Mouse (Mus musculus): Measurements from ENCODE around the gene Caln1.

The Caln1 gene

DNA sequence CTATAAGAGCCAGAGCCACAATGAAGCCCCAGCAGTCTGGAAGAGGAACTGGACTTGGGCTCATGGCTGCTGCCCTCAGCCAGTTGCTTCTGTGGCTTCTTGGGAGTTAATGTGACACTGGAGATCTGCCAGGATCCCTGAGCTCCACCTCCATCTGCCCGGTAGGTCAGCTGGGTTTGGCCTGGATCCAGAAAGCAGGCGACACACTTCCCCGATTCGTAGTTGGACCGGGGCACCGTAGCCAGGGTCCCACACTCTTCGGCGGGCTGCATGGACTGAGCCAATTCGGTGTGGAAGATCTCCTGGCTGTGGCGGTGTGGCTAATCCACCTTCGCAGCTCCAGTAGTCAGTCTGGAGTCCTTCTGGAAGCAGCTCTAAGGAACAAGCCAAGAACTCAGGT is at the start of gene Caln1:
Gene Caln1 (plus strand): TSS at position 219 of the 400 bp plus-strand sequence.
- no peak for DNase-seq

DNA sequence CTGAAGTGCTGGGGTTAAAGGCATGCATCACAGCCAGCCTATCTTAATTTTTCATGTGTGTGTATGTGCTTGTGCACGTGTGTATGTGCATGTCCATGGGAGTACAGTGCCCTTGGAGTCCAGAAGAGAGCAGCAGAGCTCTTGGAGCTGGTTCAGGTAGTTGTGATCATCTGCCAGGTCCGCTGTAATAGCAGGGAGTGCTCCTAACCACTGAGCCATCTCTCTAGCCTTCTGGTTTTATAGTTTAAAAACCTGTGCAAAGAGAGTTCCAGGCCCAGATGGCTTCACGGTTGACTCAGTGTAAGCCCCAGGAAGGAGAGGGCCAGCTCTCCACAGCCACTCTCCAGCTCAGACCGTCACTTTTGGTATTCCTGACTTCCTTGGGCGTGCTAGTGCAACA is 49.5 kb upstream of the Caln1 start:
- no peak for DNase-seq

DNA sequence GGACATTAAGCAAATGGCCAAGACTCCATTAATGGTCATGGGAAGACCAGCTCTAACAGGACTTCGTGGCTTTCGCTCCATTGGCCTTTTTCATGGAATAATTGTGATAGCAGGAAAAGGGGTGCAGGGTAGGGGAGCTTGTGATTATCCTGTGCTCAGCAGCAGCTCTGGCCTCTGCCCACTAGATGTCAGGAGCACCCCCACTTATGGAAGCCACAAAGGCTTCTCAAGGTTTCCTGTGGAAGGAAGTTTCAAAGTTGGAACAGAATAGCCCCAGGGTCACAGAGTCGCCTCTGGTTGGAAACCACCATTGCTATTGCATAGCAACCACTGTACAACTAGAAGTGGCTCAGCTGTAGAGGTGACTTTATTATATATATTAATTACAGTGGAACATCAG is 48.8 kb upstream of the Caln1 start:
- no peak for DNase-seq

DNA sequence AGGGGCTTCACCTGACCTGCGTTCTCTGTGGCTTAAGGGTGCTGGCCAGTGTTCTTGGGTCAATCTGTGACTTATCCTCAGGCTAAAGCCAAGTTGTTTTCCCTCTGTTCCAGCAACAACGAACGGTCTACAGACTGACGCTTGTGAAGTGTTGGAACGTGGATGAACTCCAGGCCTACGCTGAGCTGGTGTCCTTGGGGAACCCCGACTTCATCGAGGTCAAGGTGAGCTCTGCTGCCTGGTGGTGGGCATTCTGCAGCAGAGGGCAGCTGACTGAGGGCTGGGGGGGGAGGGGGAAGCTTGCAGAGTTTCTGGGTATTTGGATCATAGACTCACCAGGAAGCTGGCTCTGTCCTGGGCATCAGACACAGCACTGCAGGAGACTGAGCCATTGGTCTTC is 43.8 kb upstream of the Caln1 start:
- DNase-seq: no peak

DNA sequence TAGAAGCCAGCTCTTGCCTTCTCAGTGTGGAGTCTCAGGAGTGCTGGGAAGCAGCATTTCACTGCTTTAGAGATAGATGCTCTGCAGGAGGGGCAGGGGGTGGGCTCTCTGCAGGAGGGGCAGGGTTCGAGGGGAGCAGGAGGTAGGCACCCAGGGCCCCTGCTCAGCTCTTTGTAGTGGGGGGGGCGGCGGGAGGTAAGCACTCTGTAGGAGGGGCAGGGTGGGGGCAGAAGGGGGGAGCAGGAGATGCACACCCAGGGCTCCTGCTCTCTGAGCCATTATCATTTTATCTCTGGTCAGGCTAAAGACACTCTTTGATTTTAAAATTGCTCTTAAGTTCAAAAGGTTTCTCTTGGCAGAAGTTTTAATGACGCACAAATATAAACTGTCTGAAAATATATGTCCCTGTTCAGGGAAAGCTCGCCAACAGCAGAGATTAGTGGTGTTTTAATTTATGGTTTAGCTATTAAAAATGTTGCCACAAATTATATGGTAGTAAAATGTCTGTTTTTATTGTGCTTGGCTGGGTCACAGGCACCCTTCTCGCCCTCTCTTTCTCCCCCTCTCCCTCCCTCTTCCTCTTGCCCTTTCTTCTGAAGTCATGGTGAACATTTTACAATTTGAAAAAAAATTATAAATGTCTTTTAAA is 41.5 kb upstream of the Caln1 start:
- no peak for DNase-seq

DNA sequence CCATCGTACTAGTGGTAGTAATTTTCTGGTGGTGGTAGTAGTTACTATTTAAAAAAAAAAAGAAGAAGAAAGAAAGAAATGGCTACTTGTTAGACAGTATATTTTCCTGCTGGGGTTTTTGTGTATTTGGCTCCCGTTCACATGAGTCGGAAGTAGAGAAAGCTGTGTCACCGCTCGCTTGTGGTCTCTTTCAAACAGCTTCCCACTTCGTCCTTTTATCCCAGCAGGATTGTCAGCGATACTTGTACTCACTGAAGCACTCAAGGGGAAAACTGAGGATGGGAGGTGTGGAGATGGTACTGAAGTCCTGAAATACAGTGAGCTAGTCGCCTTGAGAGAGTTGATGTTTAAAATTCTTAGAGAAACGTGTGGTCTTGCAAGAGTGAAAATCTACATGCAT is 40.9 kb upstream of the Caln1 start:
- no peak for DNase-seq

DNA sequence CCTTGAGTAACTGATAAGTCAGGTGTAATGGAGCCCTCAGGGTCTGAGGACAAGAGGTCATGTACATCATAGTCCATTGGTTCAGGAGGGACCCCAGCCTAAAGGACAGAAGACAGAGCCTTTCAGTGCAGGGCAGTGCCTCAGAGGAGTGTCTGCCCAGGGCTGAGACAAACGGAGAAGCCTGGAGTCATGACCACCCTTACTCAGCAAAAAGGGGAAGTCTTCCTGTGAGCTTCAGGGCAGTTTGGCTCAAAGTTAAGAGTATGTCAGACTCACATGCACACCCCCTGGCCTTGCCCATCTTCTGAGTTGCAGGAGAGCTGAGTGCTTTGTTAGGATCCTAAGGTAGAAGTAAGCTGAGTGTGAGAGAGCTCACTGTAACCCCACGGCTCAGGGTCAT is 39.4 kb upstream of the Caln1 start:
- no peak for DNase-seq

DNA sequence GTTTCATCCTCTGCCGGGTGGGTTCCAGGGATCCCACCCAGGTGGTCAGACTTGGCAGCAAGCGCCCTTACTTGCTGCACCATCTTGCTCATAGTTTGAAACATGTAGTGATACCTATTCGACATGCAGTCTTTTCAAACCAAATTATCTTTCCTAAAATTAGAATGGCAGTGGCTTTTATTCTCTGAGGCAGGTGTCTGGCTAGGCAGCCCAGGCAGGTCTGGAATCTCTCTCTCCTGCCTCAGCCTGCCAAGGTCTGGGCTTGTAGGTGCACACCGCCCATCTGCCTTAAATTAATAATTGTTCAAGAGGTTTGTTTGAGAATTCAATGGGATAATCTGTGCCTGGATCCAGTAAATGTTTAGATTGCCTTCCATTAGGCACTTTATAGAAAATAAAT is 38.5 kb upstream of the Caln1 start:
- no peak for DNase-seq

DNA sequence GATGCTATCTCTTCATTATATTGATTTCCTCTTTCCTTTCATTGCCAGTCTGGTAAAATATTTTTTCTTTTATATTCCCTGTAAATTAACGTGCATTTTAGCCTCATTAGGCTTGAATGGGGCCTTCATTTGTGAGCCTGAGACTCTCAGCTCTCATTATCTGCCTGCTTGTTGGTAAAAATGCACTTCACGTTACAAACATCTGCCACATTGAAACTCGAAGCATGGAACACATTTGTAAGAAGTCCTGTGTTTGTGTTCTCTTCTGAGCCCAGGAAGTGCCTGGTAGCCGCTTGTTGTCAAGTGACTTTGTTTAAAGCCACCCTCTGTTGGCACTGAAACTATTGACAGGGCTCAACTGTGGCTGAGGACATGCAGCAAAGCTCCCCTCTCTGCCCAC is 38.0 kb upstream of the Caln1 start:
- DNase-seq: no peak

DNA sequence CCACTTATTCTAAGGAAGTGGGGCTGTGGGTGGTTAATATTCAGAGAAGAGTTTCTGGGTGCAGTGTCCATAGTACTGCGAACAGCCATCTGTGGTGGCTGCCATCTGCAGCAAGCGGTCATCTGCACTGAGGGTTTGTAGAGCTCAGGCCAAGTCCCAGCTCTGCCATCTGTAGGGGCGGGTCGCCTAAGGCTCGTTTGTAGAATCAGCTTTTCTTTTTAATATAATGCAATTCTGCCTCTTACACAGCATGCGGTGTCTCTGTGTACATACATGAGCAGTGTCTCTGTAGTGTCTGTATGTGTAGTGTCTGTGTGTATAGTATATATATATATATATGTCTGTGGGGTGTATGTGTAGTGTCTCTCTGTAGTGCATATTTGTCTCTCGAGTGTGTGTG is 35.7 kb upstream of the Caln1 start:
- DNase-seq: no peak

DNA sequence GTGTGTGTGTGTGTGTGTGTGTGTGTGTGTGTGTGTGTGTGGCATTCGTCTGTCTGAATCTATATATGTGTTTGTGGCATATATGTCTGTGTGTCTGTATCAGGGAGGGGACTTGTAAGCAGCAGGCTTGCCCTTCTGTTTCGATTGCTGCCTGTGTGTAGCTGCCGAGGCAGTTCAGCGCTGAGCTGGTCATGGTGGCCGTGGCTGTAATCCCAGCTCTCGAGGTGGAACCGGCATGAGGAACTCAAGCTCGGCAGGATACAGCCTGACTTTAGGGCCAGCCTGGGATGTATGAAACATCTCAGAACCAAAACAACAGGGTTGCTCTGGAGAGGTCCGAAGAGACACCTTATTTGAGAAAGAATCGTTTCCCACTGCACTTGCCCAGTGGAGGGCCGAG is 35.3 kb upstream of the Caln1 start:
- no peak for DNase-seq

DNA sequence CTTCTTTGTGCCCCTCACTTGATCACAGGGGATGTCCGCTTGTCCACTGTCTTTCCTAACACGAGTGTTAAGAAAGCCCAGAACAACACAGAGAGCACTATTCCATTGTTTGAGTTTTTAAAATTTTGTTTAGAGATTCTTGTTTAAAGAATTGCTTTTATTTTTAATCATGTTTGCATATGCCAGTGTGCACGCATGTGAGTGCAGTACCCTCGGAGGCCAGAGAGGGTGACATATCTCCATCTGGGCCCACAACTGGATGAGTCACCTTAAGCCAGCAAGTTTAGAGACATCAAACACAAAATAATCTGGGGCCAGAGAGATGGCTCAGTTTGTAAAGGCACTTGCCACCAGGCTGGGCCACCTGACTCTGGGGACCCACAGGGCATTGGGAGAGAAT is 33.8 kb upstream of the Caln1 start:
- DNase-seq: no peak

DNA sequence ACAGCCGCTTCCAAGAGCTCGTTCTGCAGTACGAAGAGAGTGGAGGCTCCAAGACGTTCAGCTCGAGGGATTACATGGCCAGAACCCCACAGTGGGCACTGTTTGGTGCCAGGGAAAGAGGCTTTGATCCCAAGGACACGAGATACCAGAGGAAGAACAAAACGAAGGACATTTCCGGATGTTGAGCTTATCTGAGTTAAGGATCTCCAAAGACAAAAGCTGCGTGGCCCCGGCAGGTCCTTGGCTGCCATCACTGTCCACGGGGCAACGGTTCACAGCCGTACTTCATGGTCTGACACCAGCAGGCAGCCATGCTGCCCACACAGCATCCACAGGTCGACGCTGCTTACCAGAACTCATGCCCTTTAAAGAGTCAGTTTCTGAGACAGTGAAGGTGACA is 28.6 kb upstream of the Caln1 start:
- DNase-seq: no peak

DNA sequence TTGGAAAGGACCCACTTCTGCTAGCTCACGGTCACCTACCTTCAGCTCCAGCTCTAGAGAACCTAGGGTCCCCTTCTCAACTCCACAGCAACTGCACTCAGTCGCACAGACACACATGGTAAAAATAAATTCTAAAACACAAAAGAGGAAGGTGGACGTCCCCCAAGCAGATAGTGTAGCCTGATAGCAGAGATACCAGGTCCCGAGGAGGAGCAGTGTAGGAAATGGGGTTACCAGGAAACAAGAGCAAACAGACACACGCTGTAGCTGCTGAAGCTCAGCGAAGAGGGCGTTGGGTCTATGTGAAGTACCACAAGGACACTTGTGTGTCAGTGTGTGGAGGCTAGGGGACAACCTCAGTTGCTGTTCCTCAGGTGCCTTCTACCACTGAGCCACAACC is 24.3 kb upstream of the Caln1 start:
- DNase-seq: no peak

DNA sequence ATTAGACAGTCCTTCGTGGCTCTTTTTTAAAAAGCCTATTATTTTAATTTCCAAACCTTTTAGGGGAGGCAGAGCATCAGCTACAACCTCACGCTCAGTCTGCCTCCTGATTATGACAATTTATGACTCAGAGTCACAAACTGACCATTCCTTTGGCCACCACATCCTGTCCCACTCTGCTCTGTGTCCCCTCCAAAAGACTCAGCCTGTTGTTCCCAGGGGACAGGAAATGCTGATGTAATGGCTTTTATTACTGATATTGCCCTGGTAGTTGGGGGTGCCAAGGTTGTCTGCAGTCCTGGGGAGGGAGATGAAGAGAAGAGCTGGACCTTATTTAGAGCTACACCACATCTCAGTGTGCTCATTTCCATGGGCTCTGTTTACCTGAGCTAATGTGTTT is 23.4 kb upstream of the Caln1 start:
- DNase-seq: no peak

DNA sequence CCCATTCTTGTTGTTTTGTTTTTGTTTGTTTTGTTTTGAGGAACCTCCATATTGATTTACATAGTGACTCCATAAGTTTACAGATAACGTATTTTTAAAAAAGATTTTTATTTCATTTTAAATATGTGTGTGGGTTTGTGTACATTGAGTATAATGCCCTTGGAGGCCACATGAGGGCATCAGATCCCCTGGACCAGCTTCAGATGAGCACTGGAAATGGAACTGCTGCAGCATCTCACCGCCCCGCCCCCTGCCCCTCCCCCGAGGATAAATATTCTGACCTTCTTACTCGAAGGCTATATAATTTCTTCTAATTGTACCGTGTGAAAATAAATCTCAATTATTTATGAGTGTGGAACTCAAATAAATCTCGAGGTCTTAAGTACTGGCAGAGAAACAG is 14.0 kb upstream of the Caln1 start:
- DNase-seq: no peak

DNA sequence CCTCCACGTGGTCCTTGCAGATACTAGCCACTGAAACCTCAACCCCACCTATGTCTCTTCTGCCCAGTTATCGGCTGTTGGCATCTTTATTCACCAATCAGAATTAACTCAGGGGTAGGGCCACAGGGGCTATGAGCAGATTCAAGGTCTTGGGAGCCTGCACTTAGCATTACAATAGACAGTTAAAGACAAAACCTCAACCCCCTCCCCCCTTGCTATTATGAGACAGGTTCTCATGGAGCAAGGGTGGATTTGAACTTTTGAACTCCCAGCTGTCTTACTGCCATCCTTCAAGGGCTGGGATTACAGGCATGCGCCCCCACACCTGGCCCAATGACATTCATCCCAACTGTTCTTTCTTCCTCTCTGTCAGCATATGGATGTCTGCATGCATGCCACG is 6.1 kb upstream of the Caln1 start:
- DNase-seq: no peak

DNA sequence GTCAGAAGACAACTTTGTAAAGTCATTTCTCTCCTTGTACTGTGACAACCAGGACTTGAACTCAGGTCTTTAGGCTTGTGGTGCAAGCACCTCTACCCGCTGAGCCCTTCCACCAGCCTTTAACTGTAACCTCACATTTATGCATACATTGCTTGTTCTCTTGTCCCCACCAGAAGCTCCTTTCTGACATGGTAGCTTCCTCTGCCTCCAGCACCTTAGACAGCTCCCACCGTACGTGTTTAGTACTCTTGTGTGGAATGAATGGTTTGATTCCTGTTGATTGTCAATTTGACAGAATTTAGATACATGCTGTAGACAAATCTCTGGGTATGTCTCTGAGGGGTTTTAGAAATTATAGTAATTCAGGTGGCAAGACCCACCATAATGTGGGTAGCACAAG is 5.5 kb upstream of the Caln1 start:
- no peak for DNase-seq

DNA sequence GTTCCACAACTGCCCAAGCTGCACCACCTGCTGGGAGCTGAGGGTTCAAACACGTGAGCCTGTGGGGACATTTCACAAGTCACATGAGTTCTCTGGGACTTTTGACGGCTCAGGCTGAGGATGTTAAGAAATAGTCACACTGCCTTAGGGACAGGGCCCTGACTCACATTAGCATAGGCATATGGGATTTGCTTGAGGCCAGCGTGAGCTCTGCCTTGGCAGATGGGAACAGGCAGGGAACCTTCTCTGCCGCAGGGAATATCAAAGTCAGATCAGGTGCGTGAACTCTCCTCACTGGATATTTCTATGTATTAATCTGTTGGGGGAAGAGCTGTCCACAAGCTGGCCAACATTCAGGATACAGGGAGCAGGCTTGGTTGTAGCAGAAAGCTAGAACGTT is 1.0 kb upstream of the Caln1 start:
- no peak for DNase-seq

DNA sequence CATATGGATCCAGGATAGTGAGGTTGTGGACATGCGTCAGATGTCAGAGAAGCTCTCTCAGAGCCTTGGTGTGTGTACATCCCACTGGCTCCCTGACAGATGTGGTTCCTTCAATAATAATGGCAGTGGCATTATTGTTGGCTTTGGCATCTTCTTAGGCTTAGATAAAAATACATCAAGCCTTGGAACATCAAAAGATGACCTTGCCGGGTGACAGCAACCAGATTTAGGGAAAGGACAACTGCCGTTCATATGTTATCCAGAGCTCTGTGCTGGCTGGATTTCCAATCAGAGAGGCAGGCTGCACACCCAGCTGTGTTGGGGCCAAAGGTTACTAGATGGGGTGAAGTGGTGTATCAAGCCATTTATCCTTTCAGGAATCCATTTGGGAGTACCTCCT is 6.2 kb downstream of the Caln1 start:
- no peak for DNase-seq

DNA sequence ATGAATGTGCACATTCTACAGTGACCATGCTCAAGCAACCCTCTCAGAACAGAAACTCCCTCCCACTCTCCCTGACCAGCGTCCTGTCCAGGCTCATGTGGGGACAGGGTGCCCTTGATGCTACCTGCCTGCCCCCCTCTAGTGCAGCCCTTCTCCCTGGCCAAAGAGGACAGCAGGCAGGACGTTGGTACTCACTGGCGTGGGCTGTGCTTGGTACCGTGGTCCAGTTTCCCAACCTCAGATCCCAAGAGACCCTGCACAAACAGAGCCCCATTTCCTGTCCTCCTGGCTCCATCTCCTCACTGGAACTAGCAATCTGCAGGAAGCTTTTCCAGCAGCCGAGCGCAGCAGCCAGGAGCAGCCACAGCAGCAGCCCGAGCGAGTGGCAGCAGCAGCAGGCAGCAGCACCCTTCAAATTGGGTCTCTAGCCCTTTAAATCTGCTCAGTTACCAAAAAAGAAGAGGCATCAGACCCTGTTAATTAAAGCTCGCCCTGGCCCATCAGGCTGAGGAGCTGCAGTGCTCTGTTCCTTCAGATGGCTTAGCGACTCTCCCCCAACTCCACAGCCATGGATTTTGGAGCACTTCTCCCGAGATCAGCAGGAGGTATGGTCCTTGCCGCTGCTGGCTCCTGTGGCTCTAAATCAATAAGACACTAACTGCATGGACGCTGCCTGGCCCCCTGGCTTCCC is 15.1 kb downstream of the Caln1 start, which contains the start of gene A330070K13Rik:
Gene A330070K13Rik (minus strand): TSS at position 410 of the 691 bp plus-strand sequence.
- DNase-seq: no peak

DNA sequence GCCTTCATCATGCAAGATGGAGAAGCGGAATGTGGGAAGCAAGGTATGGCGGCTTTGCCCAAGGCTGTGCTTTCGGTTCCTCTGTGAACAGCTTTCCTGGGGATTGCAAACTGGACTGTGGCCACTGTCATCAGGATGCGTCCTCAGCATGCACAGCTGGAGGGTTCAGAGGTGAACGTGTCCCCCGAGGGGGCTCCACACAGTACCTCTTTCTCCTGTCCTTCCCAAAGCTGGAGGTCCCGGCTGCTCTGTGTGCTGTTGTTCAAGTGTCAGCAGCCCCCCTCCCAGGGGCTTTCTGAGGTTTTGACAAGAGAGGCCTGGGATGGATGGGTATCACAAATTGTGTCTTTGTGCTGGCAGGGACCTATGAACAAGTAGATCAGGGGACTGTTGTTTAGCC is 17.2 kb downstream of the Caln1 start:
- no peak for DNase-seq

DNA sequence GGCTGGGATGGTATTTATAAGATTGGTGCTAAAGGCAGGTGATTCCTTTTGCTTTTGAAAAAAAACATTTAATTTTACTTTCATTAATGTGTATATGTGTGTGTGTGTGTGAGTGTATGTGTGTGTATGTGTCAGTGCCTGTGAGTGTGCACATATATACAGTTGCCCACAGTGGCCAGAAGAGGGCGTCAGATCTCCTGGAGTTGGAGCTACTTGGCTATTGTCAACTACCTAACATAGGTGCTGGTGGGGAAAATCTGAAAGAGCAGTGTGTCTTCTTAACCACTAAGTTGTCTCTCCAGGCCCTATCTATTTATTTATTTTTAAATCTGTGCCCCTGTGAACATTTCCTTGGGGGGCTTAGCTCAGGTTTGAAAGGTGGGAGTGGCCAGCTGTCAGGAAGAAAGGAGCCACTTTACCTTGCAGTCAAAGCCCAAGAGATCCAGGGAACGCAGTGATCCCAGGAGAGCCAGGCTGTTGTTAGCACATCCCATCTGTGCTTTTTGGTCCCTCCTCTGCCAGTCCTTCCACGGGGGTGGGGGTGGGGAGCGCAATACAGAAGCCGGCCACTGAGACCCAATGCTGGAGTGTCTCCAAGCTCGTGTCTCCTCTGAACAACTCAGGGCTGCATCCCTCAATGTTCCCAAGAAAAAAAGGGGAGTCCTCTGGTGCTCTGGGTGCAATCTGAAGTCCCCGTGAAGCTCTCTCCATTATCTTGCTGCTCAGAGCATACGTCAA is 24.5 kb downstream of the Caln1 start:
- no peak for DNase-seq

DNA sequence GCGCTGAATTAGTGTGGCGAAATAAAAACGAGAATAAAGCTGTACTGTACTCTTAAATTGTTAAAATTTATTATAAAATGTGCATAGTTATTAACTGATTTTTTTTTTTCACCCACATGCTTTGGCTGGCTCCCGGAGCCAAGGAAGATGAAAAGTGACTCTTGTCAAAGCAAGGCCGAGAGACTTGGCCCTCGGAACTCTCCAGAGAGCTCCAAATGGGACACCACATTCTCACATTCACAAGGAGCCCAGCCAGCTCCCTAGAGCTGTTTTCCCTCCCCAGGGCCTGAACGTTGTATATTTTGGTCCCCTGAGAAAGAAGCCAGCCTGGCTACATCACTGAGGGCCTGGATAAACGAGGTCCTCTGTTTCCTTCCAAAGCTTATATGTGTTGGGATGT is 25.1 kb downstream of the Caln1 start:
- DNase-seq: no peak

Data from heart, adult 11 months (tissue).